Comparison of ENCODE assay signal across 23 mouse cellular contexts in genomic region chr17:45101064-45101463, GRCm38 (mm10).
"Had no signal": no experiment of that assay in that cellular context is flagged by ENCODE, and none has a peak within 500 bp of the region (broad histone marks: within the 10 kb centered on the region; RNA-seq: fewer than 3 reads in every experiment).

No protein-coding gene starts in this region.

- H3K36me3 ChIP-seq: intestine, embryonic 15.5 days; kidney, embryonic 15.5 days; limb, embryonic 12.5 days; limb, embryonic 15.5 days; lung, embryonic 15.5 days; midbrain, embryonic 10.5 days; midbrain, embryonic 13.5 days; neural tube, embryonic 13.5 days; stomach, embryonic 15.5 days had no signal

- H3K9me3 ChIP-seq: intestine, embryonic 15.5 days; kidney, embryonic 15.5 days; limb, embryonic 12.5 days; limb, embryonic 15.5 days; lung, embryonic 15.5 days; midbrain, embryonic 10.5 days; midbrain, embryonic 13.5 days; neural tube, embryonic 13.5 days; stomach, embryonic 15.5 days had no signal

- H3K27me3 ChIP-seq: intestine, embryonic 15.5 days; kidney, embryonic 15.5 days; limb, embryonic 12.5 days; limb, embryonic 15.5 days; lung, embryonic 15.5 days; midbrain, embryonic 13.5 days; neural tube, embryonic 13.5 days; stomach, embryonic 15.5 days had no signal

- H3K27ac ChIP-seq: intestine, embryonic 15.5 days; kidney, embryonic 15.5 days; limb, embryonic 12.5 days; limb, embryonic 15.5 days; lung, embryonic 15.5 days; midbrain, embryonic 10.5 days; midbrain, embryonic 13.5 days; neural tube, embryonic 13.5 days; stomach, embryonic 15.5 days had no signal

- DNase-seq: kidney, adult 11 months; kidney, adult 8-10 months; kidney, postnatal 10 days; kidney, postnatal 36 days; left cerebral cortex, postnatal 4 days; lung, adult 18-20 months; lung, postnatal 10 days; lung, postnatal 4 days; right cerebral cortex, adult 18-20 months; right cerebral cortex, postnatal 14 days; right cerebral cortex, postnatal 4 days; thymus, postnatal 25 days had no signal

- H3K4me1 ChIP-seq: intestine, embryonic 15.5 days; kidney, embryonic 15.5 days; limb, embryonic 12.5 days; limb, embryonic 15.5 days; lung, embryonic 15.5 days; midbrain, embryonic 10.5 days; midbrain, embryonic 13.5 days; neural tube, embryonic 13.5 days; stomach, embryonic 15.5 days had no signal

- H3K4me3 ChIP-seq: intestine, embryonic 15.5 days; kidney, embryonic 15.5 days; limb, embryonic 12.5 days; limb, embryonic 15.5 days; lung, embryonic 15.5 days; midbrain, embryonic 10.5 days; midbrain, embryonic 13.5 days; myocyte; neural tube, embryonic 13.5 days; stomach, embryonic 15.5 days had no signal

- H3K9ac ChIP-seq: intestine, embryonic 15.5 days; kidney, embryonic 15.5 days; limb, embryonic 12.5 days; limb, embryonic 15.5 days; lung, embryonic 15.5 days; midbrain, embryonic 13.5 days; neural tube, embryonic 13.5 days; stomach, embryonic 15.5 days had no signal

- ATAC-seq: intestine, embryonic 15.5 days; midbrain, embryonic 13.5 days; midbrain, embryonic 16.5 days had no signal

- H3K4me2 ChIP-seq: intestine, embryonic 15.5 days; kidney, embryonic 15.5 days; limb, embryonic 12.5 days; limb, embryonic 15.5 days; lung, embryonic 15.5 days; midbrain, embryonic 13.5 days; neural tube, embryonic 13.5 days; stomach, embryonic 15.5 days had no signal
